Mouse (Mus musculus) right cerebral cortex, postnatal 10 days (tissue): ENCODE data around the gene Mbnl2.

Source experiments
- DNase-seq, 2 experiments: peaks; one replicate each; pipeline ENCODE4 v3.0.0; 2021; ENCODE audit warnings: low spot score in 2 of 2

Mbnl2 gene

GRCm38 (mm10) chr14:120381378-120382134 is 106.1 kb downstream of the Mbnl2 start:
- DNase-seq, result no peak

GRCm38 (mm10) chr14:120382179-120382578 is 106.7 kb downstream of the Mbnl2 start:
- no peak for DNase-seq

- DNase-seq, result no peak
Measured at GRCm38 (mm10) chr14:120383186-120383851, 107.8 kb downstream of the Mbnl2 start.

- DNase-seq, result no peak
Measured at GRCm38 (mm10) chr14:120384615-120385014, 109.1 kb downstream of the Mbnl2 start.

GRCm38 (mm10) chr14:120387293-120387692 is 111.8 kb downstream of the Mbnl2 start:
- DNase-seq, result no peak

GRCm38 (mm10) chr14:120388818-120389691 is 113.6 kb downstream of the Mbnl2 start:
- DNase-seq, result peak in 1 of 2 experiments; percentile 34

GRCm38 (mm10) chr14:120390231-120390944 is 114.9 kb downstream of the Mbnl2 start:
- peak in 1 of 2 experiments; percentile 25 for DNase-seq

- peak; percentile 72 to 87 for DNase-seq
Measured at GRCm38 (mm10) chr14:120391701-120392100, 116.2 kb downstream of the Mbnl2 start.

GRCm38 (mm10) chr14:120392441-120392840 is 117.0 kb downstream of the Mbnl2 start:
- no peak for DNase-seq

GRCm38 (mm10) chr14:120393441-120393840 is 118.0 kb downstream of the Mbnl2 start:
- DNase-seq, result no peak

GRCm38 (mm10) chr14:120394216-120394615 is 118.7 kb downstream of the Mbnl2 start:
- no peak for DNase-seq

- DNase-seq, result no peak
Measured at GRCm38 (mm10) chr14:120394827-120395226, 119.4 kb downstream of the Mbnl2 start.

- DNase-seq, result no peak
Measured at GRCm38 (mm10) chr14:120395501-120395900, 120.0 kb downstream of the Mbnl2 start.

- peak; percentile 79 to 85 for DNase-seq
Measured at GRCm38 (mm10) chr14:120397871-120398647, 122.6 kb downstream of the Mbnl2 start.

GRCm38 (mm10) chr14:120399614-120400013 is 124.1 kb downstream of the Mbnl2 start:
- DNase-seq, result no peak

GRCm38 (mm10) chr14:120401158-120401557 is 125.7 kb downstream of the Mbnl2 start:
- DNase-seq, result no peak

GRCm38 (mm10) chr14:120402715-120403114 is 127.2 kb downstream of the Mbnl2 start:
- no peak for DNase-seq

- DNase-seq, result no peak
Measured at GRCm38 (mm10) chr14:120404364-120404763, 128.9 kb downstream of the Mbnl2 start.

- DNase-seq, result no peak
Measured at GRCm38 (mm10) chr14:120404811-120405582, 129.5 kb downstream of the Mbnl2 start.

- peak in 1 of 2 experiments; percentile 18 for DNase-seq
Measured at GRCm38 (mm10) chr14:120405597-120405996, 130.1 kb downstream of the Mbnl2 start.
